Mouse (Mus musculus) heart, embryonic 11.5 days (tissue): ENCODE data around the gene Dpysl5. TPM values are rescaled to one million over a fixed set of nuclear protein-coding genes. Genes with fewer than 3 reads are reported as not detected.

Experiments
- ATAC-seq: fragments of 200-750 bp; cut with Nextera tagmentation; replicated peaks from 2 replicates; pipeline ENCODE4 v1.8.0; 2017; ENCODE audit warnings: moderate library complexity; ENCODE audit not compliant: insufficient number of reproducible peaks, low FRiP score, low TSS enrichment
- H3K27ac ChIP-seq: fragments of 300-500 bp; sonication (generic); 2 replicates; pipeline ENCODE4 v1.5.1; 2014; ENCODE audit warnings: mild to moderate bottlenecking, low read depth, low read length
- H3K27me3 ChIP-seq: fragments of 300-500 bp; sonication (generic); 2 replicates; pipeline ENCODE4 v1.6.1; 2014; ENCODE audit warnings: mild to moderate bottlenecking, low read length, mixed read lengths; ENCODE audit not compliant: control insufficient read depth, insufficient read depth
- H3K36me3 ChIP-seq: fragments of 300-500 bp; sonication (generic); 2 replicates; pipeline ENCODE4 v1.6.1; 2014; ENCODE audit warnings: mild to moderate bottlenecking, low read length, moderate library complexity, mixed read lengths; ENCODE audit not compliant: control insufficient read depth, insufficient read depth
- H3K4me1 ChIP-seq: fragments of 300-500 bp; sonication (generic); 2 replicates; pipeline ENCODE4 v1.6.1; 2014; ENCODE audit warnings: low read length; ENCODE audit not compliant: control insufficient read depth, insufficient read depth
- H3K4me2 ChIP-seq: fragments of 300-500 bp; sonication (generic); 2 replicates; pipeline ENCODE4 v1.6.1; 2014; ENCODE audit warnings: mild to moderate bottlenecking, moderate library complexity
- H3K4me3 ChIP-seq: fragments of 300-500 bp; sonication (generic); 2 replicates; pipeline ENCODE4 v1.5.1; 2014; ENCODE audit warnings: low read depth, low read length
- H3K9ac ChIP-seq: fragments of 300-500 bp; sonication (generic); 2 replicates; pipeline ENCODE4 v1.6.1; 2014; ENCODE audit warnings: mild to moderate bottlenecking, low read depth, low read length, moderate library complexity
- H3K9me3 ChIP-seq: fragments of 300-500 bp; sonication (generic); replicated peaks from 2 replicates; pipeline ENCODE4 v1.6.1; 2016; ENCODE audit warnings: low read length; ENCODE audit not compliant: control insufficient read depth
- WGBS: fragments of 180-500 bp; shearing (Covaris S2); extraction: QIAGEN DNeasy Blood & Tissue Kit; methylation state at CpG from one replicate; pipeline ENCODE4 v1.1.7; 2014; ENCODE audit not compliant: insufficient replicate concordance; 5-methylcytosine and 5-hydroxymethylcytosine counted together
- polyA plus RNA-seq: library from polyadenylated mRNA; unstranded; fragments of >200 nt; fragmentation: Nextera tagmentation; extraction: Ambion mirVana; gene quantifications from 2 replicates; pipeline ENCODE4 v1.2.1, GENCODE M21; 2014

Gene Dpysl5
- polyA plus RNA-seq, 1 experiment from 2014 or later = 3.5 TPM

- H3K4me2 ChIP-seq = no peak overlapping the region
- H3K9me3 ChIP-seq = no peaks in the 10 kb centered on the region
- H3K27me3 ChIP-seq = no peaks in the 10 kb centered on the region
- no peak overlapping the region for H3K27ac ChIP-seq
- no peaks in the 10 kb centered on the region for H3K4me1 ChIP-seq
- no peak overlapping the region for H3K9ac ChIP-seq
- H3K36me3 ChIP-seq = no peaks in the 10 kb centered on the region
- no peak overlapping the region for H3K4me3 ChIP-seq
- no peak for ATAC-seq
- WGBS = 72% methylated on average over 3 of the region's 3 CpGs
Measured at GRCm38 (mm10) chr5:30833416-30833815, 122.1 kb downstream of the Dpysl5 start.

DNA sequence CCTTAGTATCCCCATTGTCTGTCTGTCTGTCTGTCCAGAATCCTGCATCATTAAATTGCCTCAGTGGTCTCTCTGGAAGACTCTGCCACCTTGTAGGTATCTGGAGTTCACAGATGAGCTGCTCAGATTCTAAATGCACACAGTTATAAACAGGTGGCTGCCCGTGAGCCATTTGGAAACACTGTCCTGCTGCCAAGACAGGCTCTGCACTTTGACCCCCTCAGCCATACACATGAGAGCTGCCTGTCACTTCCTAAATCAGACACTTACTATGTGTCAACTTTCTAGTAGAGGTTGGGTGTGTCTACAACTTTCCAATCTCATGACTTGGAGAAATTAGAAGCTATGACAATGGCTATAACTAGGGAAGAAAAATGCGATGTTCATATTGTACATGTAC, 128.4 kb downstream of the Dpysl5 start:
- Histone ChIP-seq H3K9ac (no peak overlapping the region), H3K4me1 (no peaks in the 10 kb centered on the region), H3K27ac (no peak overlapping the region), H3K27me3 (no peaks in the 10 kb centered on the region), H3K4me3 (no peak overlapping the region), H3K4me2 (no peak overlapping the region), H3K9me3 (no peaks in the 10 kb centered on the region), H3K36me3 (no peaks in the 10 kb centered on the region)
- no peak for ATAC-seq
- 76% methylated on average over 2 of the region's 2 CpGs for WGBS

DNA sequence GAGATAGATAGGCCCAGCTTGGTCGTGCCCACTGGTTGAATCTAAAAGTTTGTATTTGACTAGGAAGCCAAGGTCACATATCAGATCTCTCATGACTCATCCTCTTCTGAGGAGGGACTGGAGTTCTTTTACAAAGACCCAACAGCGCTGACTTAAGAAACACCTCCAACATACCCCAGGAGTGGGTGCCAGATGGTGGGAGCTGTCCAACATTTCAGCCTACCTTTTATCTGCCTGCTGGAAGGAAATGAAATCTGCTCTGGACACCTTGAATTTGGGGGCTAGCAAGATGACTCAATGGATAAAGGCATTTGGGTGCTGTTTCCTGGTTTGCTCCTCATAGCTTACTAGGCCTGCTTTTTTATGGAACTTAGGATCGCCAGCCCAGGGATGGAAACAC, 130.5 kb downstream of the Dpysl5 start:
- no peaks in the 10 kb centered on the region for H3K9me3 ChIP-seq
- H3K4me1 ChIP-seq = no peaks in the 10 kb centered on the region
- H3K27me3 ChIP-seq = no peaks in the 10 kb centered on the region
- H3K36me3 ChIP-seq = no peaks in the 10 kb centered on the region
- no peak overlapping the region for H3K27ac ChIP-seq
- no peak overlapping the region for H3K9ac ChIP-seq
- ATAC-seq = no peak
- 39% methylated on average over 3 of the region's 3 CpGs for WGBS
- no peak overlapping the region for H3K4me3 ChIP-seq
- H3K4me2 ChIP-seq = no peak overlapping the region

Other genes with a start within 250 kb of the Dpysl5 start
- 0.03 and 0.13 TPM in 2 replicates for gene Otof, start 249.6 kb upstream of the Dpysl5 start, polyA plus RNA-seq
- not detected in 2 replicates for gene 1700001C02Rik, start 245.5 kb upstream of the Dpysl5 start, polyA plus RNA-seq
- not detected in 2 replicates for gene Cib4, start 165.7 kb upstream of the Dpysl5 start, polyA plus RNA-seq
- gene Kcnk3, start 123.4 kb upstream of the Dpysl5 start, polyA plus RNA-seq = 36.8 and 37.8 TPM in 2 replicates
- 21.6 and 22.9 TPM in 2 replicates for gene Slc35f6, start 63.6 kb upstream of the Dpysl5 start, polyA plus RNA-seq
- 296 and 306 TPM in 2 replicates for gene Cenpa, start 44.8 kb upstream of the Dpysl5 start, polyA plus RNA-seq
- gene Mapre3, start 103.1 kb downstream of the Dpysl5 start, polyA plus RNA-seq = 14.2 and 17.9 TPM in 2 replicates
- 47.8 and 48.2 TPM in 2 replicates for gene Tmem214, start 156.4 kb downstream of the Dpysl5 start, polyA plus RNA-seq
- 12.9 and 14.5 TPM in 2 replicates for gene Agbl5, start 177.1 kb downstream of the Dpysl5 start, polyA plus RNA-seq
- gene Ost4, start 196.2 kb downstream of the Dpysl5 start, polyA plus RNA-seq = 445 and 470 TPM in 2 replicates
- gene Emilin1, start 201.8 kb downstream of the Dpysl5 start, polyA plus RNA-seq = 90.5 and 123 TPM in 2 replicates
- gene Khk, start 209.9 kb downstream of the Dpysl5 start, polyA plus RNA-seq = 10.1 and 11.3 TPM in 2 replicates
- gene Cgref1, start 234.0 kb downstream of the Dpysl5 start, polyA plus RNA-seq = 4.4 and 5.4 TPM in 2 replicates
- 69.1 and 70.2 TPM in 2 replicates for gene Preb, start 248.8 kb downstream of the Dpysl5 start, polyA plus RNA-seq